Mouse (Mus musculus) kidney, embryonic 15.5 days (tissue): ENCODE measurements around the gene Fmr1. TPM values are rescaled to one million over a fixed set of nuclear protein-coding genes. Genes with fewer than 3 reads are reported as not detected.

Experiments
- polyA plus RNA-seq: library from polyadenylated mRNA; unstranded; fragments of >200 nt; fragmentation: Nextera tagmentation; extraction: Ambion mirVana; gene quantifications from 2 replicates; pipeline ENCODE4 v1.2.1, GENCODE M21; 2015

Gene Fmr1
- polyA plus RNA-seq, 1 experiment from 2014 or later: 57.0 TPM

Other genes starting within 250 kb of the Fmr1 start
- not detected in 2 replicates for gene Fmr1nb, start 83.3 kb downstream of the Fmr1 start, polyA plus RNA-seq
- gene Gm14698, start 142.6 kb downstream of the Fmr1 start, polyA plus RNA-seq: 2.5 and 3.9 TPM in 2 replicates
- not detected in 2 replicates for gene Gm6812, start 214.5 kb downstream of the Fmr1 start, polyA plus RNA-seq